Mouse (Mus musculus) neural tube, embryonic 10.5 days (tissue): Measurements from ENCODE around the gene Abce1.
A peak's percentile ranks its signal among the peaks of the same experiment; 100 is the strongest.
"Not testable (repeated sequence)": the region's sequence is repeated elsewhere in the genome, so short reads cannot be mapped to it uniquely, and the experiment has no call there.

Source experiments
- DNase-seq: peaks from one replicate; pipeline ENCODE4 v3.0.0-alpha.2; 2017; ENCODE audit warnings: low spot score; ENCODE audit errors: extremely low spot score

Gene Abce1

DNA sequence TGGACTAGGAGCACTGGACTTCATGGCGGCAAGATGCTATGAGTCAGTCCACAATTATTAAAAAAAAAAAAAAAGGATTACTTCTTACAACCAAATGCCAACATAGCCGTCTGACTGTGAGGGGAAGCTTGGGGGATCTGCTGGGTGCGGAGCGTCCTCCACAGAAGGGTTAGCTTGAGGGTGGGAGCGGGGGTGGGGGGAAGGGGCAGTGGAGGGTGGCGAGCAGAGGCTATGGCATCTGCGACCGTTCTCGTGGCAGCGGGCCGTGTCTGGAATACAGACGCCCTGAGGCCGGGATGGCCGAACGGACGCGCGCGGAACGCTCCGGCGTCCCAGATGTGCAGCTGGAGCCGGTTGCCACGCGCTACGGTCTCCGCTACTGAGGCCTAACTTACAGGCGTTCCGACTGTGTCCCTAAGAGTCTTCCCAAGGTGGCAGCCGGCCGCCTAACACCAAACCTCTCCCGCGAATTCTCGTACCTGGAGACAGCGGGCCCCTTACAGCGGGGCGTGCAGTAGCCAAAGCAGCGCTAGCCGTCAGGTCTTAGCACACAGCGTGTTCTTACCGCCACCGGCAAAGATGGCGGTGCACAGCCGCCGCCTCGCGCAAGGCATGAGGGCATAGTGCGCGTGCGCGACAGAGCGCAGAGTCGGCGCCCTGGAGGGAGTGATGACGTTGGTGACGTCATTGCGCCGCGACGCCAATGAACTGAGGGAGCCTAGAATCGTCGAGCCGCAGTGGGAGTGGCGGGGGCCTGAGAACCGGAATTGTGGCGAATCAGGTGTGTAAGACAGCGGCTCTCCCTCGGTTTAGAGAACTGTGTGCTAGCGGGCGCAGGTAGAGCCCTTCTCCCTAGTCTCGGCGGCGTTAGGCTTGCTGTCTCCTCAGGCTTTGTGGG lies at the start of gene Abce1, which contains the start of gene Anapc10:
Abce1 (minus strand) TSS at position 677 of the 898 bp plus-strand sequence.
Anapc10 (plus strand) TSS at position 757 of the 898 bp plus-strand sequence.
- DNase-seq, result peak; percentile 98

DNA sequence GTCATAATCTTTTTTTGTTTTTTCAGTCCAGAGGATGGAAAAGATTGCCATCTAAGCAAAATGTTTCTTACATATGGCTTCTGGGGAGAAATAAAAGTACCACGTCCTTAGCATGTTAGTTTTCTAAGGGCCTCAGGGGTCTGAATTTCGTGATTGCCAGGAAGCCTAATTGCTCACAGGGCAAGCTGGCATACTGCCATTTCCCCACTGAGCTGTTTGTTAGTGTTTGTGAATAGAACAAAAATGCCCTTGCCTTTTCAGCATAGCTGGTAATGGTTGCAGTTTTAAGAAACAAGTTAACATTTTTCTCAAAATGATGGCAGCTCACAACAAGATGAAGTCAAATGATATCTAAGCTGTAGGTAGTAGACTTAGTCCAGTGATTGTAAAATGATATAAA lies 38.8 kb upstream of the Abce1 start:
- DNase-seq, result no peak

DNA sequence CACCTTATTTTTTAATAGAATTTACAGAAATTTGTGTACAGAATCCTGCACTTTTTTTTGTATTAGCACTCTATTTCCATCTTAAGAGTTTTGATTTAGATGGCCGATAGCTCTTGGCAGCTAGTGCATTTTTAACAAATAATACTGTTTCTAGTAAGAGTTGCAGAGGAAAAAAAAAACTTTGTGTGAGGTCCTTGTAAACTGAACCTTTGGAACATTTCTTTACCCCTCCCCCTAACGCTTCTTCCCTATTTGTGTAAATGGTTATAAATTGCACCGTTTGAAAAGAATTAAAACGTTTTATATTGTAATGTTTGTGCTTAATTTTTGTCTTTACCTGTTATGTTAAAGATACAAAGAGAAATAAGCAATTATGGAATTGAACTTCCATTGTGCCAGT lies 37.1 kb upstream of the Abce1 start:
- no peak for DNase-seq

DNA sequence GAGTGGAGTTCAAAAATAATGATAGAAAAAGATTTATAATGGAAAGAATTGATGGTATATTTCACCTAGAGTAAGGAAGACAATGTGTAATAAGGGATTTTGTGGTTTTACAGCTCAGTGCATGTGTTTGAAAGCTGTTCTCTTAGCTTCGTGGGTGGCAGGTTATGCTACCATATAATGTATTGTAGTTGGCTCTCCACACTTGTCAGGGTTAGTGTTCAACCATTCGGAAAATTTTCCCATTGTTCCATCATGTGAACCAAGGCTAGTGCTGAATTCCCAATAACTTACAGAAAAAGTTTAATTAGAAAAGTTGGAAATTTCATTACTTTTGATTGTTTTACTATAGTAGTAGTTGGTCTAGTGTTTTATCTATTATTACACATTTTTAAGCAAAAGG lies 36.6 kb upstream of the Abce1 start:
- no peak for DNase-seq

DNA sequence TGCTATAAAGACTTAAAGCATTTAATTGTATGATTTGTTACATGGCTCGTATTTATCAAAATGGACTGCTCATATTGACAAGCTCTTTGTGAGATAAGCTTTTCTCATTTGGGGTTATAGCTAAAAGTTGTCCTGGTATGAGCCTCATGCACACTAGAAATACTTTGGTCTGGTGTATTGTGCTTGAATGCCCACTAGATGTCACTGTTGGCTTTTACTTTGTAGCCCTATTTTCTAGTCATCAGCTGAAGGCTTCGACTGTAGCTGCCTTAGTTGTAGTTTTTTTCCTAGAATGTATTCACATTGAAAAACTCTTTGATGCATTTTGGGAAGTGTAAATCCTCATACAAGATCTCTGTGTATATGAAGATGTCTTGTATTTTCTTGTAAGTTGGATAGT lies 22.8 kb upstream of the Abce1 start:
- DNase-seq, result no peak

DNA sequence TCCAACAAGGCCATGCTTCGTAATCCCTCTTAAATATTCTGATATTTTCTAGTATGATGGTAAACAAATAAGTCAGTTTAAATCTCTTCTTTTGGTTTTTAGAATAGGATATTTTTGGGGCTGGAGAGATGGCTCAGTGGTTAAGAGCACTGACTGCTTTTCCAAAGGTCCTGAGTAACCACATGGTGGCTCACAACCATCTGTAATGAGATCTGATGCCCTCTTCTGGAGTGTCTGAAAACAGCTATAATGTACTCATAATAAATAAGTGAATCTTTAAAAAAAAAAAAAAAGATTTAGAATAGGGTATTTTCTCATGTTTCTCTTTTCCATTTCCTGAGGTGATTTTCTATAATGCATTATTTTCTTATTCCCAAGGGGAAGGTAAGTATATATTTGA lies 16.4 kb upstream of the Abce1 start:
- DNase-seq, result no peak

DNA sequence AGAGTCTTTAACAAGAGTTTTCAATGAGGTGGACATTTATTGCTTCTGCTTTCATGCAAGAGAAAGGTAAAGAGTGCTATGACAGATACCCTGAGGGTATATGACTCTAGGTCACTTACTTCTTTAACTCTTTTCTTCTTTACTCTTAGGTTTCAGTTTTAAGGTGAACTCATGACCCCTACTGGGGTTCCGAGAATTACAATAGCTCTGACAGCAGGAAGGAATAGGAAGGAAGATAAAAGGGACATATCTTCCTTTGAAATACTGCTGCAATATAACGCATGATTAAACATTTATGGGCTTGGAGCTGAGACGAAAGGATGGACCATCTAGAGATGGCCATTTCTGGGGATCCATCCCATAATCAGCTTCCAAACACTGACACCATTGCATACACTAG lies 13.0 kb upstream of the Abce1 start:
- no peak for DNase-seq

DNA sequence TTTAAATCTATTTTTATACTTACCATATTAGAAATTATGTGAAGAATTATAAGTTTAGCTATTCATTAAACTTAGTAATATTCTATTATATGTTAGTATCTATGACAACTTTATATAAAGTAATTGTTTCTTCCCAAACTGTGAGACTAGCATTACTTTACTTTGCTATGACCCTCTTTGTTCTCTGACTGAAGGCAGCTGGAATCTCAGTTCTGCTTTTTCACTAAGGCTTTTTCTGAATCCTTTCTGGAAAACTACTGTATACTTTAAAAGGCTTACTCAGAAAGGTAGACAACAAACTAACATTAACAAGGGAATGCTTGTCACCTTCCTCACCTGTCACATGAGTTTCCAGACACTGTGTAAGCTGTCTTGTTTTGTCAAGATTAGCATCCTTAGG lies 11.8 kb upstream of the Abce1 start:
- DNase-seq, result no peak

DNA sequence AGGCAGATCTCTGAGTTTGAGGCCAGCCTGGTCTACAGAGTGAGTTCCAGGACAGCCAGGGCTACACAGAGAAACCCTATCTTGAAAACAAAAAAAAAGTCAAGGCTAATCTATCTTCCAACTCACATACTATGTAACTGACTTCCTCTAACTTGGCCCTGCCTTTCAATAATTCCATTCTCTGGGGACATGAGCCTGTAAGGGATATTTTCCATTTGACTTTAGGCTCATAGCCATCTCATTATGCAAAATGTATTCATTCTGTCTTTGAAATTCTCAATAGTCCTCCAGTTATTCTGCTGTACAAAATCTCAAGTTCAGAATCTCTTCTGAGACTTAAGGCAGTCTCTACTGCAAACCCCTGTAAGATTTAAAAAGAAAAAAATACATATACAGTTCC lies 10.0 kb upstream of the Abce1 start:
- no peak for DNase-seq

DNA sequence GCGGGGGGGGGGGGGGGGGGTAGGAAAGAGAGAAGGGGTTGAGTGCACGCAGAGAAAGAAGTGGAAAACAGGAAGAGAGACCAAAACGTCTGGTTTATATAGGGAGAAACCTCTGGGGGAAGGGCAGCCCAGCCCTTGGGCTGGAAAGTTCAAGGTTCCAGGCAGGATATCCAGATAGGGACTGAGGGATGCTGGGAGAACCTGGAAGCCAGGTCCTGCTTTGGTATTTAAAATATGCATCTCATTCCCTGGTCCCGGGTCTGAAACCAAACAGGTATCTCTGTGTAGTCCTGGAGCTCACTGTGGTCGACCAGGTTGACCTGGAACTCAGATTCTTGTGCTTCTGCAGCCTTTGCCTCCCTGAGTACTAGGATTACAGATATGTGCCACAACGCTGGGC lies 1.1 kb upstream of the Abce1 start:
- no peak for DNase-seq

DNA sequence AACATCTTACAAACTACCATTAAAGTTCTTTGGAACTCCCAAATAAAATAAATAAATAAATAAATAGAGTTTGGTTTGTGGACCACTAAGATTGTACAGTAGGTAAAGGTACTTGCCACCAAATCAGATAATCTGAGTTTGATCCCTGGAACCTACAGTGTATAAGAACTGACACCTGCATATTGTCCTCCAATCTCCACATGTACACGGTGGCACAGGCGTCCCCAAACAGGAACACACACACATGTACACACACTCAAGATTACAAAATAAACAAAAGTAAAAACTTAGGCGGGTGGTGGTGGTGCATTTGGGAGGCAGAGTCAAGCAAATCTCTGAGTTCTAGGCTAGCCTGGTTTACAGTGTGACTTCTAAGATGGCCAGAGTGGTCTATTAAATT lies 4.9 kb downstream of the Abce1 start:
- DNase-seq, result no peak

DNA sequence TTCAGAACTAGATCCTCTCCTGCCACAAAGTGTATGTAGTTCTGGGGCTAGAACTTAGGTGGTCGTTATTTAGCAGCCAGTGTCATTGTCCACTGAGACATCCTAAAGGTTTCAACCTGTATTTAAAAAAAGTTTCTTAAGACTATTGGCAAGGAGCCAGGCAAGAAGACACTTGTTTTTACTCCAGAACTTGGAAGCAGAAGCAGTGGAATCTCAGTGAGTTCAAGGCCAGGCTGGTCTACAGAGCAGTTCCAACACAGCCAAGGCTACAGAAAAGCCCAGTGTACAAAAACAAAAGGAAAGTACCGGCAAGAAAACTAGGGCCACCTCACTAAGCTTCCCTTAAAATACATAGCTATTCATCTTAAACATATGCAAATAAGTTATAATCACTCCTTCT lies 19.0 kb downstream of the Abce1 start:
- DNase-seq, result no peak

DNA sequence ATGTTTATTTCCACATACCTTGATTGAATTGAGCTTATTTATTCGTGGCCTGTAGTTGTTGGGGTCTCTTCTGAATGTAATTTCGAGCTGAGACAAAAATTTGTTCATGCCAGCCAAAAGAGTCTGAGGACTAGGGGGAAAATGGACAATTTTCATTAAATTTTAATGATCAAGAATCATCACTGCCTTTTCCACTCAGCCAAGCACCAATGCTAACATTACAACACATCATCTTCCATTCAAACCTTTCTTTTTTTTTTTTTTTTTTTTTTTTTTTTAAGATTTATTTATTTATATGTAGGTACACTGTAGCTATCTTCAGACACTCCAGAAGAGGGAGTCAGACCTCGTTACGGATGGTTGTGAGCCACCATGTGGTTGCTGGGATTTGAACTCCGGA lies 25.6 kb downstream of the Abce1 start:
- not testable (repeated sequence) for DNase-seq

DNA sequence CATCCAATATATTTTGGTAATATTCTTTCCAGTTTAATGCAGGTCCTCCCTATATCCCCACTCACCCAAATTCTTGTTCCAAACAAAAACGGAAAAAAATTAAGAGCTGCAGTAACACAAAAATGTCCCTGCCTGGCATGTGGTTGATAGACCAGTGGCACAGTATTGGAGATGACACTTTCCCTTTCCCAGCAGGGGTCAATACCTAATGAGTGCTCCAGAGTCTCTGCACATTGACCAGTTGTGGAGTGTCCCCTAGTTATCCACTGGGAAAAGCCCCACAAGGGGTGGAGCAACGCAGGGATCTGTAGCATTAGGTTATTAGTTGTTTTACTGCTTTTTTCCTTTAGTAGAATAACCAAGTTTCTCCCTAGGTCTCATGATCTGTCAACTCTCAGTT lies 30.6 kb downstream of the Abce1 start:
- no peak for DNase-seq

DNA sequence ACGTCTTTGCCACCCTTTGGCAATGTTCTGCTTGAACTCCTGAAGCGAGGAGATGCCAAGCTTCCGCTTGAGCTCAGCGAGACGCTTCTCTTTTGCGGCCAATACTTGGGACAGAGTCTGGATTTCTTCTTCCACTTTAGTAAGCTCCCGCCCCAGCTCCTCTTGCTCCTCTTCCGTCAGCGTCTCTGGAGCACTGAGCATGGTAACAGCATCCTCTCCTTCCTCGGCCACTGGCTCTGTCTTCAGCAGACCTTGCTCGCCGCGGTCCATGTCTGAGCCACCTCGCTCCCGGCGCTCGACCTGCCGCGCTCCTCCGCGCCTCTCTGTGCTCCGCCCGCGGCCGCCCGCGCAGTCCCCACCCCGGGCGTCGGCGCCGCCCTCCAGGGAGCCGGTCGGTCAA lies 31.0 kb downstream of the Abce1 start:
- peak; percentile 39 for DNase-seq

DNA sequence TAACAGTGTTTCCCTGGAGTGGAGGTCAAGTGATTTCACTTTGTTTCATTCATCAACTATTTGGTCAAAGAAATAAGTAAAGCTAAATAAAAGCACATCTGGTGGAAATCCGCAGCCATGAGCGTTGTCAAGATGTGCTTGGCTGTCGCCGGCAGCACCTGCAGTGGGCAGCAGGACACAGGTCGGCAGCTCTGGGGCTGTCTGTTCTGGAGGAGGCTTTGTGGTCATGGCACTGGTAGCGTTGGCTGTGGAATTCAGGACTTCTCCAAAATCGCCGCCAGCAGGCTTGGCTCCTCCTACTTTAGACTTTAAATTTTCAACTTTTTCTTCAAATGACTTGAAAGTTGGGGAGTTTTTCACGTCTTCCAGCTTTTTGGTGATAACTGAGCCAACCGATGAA lies 31.5 kb downstream of the Abce1 start:
- DNase-seq, result not testable (repeated sequence)

DNA sequence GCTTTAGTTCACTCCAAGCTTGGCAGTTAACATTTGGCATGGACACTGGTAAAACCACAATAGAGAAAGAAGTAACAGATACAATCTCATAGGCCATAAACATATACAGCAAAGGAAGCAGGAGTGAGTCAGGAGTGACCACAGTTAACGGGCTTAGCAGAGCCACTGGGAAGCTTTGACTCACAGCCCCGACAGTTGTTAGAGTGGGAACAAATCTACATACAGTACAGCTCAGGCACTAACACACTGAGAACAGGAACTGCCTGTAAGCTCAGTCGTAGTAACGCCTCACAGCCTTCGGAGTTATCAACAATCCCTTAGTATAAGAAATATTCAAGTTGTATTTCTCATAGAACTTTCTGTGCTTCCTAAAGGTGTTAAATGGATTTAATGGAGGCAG lies 32.5 kb downstream of the Abce1 start:
- DNase-seq, result no peak

DNA sequence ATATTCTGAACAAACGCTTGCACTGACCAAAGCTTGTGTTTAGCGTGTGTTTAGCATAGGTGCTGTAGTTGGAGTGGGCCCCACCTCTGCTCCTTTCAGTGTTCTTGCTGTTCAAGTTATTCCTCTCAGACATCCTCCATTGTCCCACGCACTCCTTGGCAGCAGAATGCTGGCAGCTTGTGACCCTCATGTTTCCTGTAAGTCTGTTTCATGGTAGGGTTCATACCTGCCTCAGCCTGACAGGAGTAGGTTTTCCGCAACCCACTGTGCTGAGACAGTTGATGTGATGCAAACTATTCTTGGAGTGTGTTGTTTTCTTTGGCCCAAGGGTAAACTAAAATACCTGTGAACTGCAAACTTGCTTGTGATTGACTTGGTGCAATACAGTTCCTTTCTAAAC lies 35.1 kb downstream of the Abce1 start:
- no peak for DNase-seq

DNA sequence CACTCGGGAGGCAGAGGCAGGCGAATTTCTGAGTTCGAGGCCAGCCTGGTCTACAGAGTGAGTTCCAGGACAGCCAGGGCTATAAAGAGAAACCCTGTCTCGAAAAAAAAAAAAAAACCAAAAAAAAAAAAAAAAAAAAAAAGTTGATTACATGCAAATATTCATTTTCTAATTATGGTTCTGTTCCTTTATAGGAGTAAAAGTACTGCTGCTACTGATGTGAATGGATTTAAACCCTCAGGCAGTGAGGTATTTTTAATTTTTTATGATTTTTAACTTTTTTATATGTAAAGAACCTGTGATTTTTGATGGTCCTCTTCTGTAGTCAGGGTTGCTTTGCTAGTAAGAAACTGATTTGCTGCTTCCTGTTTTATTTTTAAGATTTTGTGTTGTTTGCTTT lies 52.8 kb downstream of the Abce1 start:
- DNase-seq, result not testable (repeated sequence)

DNA sequence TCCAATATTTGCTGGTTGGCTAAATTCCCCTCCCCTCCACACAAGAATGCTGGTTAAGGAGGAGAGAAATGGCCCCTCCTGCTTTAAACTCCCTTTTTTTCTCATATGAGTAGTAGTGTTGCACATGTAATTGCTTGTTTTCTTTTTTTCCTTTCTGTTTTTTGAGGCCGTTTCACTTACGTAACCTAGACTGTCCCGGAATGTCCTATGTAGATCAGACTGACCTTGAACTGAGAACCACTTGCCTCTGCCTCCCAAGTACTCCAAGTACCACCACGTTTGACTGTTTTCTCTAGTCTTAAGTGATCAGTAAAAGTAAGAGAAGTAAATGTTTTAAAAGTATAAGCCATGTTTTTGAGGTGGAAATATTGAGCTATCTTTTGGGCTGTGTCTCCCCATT lies 57.8 kb downstream of the Abce1 start:
- no peak for DNase-seq

DNA sequence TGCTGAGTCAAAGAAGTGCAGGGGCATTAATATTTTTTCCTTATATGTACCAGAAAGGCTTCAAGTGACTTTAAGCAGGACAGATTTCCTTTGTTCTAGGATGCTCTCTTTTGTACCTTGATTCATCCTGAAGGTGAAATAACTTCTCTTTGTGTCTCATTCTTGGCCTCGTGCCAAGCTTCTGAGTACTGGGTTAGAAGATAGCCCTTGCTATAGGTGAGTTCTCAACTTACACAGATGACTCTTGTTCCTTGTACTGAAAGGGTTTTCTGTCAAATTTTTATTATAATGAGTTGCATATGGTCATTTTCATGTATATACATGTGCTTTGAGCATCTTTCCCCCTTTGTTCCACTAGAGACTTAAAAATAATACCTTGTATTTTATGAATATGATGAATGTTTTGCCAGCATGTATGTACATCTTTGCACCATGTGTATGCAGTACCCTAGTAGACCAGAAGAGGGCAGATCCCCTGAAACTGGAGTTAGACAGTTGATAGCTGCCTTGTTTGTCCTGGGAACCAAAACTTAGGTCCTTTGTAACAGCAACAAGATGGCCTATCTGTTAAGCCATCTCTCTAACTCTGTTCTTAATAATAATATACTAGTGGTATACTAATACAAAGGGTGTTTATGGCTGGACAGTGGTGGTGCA lies 61.3 kb downstream of the Abce1 start:
- no peak for DNase-seq

DNA sequence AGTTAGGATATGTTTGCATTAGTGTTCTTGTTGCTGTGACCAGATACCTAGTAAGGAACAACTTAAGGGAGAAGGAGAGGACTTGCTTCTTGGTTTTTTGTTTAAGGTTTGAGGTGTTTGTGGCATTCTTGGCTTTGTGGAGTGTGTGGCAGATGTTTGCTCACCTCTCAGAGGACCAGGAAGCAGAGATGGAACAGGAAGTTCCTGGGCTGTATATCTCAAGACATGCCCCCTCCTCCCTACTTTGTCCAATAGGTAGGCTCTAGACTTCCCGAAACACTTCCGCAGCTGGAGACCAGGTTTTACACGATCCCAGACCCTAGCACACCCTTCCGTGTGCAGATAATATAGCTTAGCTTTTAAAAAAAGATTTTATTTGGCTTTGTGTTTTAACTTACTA lies 62.0 kb downstream of the Abce1 start:
- no peak for DNase-seq

DNA sequence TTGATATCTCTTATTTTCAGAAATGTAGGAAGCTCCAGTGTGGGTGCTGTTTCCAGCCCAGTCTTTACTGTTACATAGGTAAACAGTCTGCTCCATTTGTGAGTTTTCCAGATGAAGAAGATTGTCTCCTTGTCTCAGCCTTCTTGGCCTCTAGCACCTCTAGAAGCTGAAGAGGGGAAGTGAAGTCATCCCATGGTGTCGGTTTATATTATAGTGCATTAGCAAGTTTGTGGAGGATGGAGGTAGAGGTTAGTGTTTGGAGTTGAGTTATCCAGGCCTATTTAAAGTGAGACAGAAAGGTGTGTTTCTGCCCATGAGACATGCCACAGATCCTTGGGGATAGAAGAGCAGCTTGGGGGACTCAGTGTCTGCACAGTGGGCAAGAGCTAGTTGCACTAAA lies 70.4 kb downstream of the Abce1 start:
- DNase-seq, result no peak
